Mouse (Mus musculus): ENCODE measurements around the gene Nemp2. TPM values are rescaled to one million over a fixed set of nuclear protein-coding genes. Genes with fewer than 3 reads are reported as not detected.

Gene Nemp2
- 8.1 and 9.1 TPM in 2 replicates for polyA plus RNA-seq (2016; fragmentation: Nextera tagmentation; extraction: Ambion mirVana)

- H3K27me3 ChIP-seq (replicated peaks), result no peaks in the 10 kb centered on the region
- no peaks in the 10 kb centered on the region for H3K9me3 ChIP-seq
- ATAC-seq (ENCODE audit: low FRiP score, low read depth), result peak; percentile 96
- under 1% methylated on average over 44 of the region's 44 CpGs for WGBS
- H3K36me3 ChIP-seq, result peaks cover 6% of the 10 kb centered on the region; the same call in 1 of the 2 replicates
- peak within 1 kb of the TSS; percentile 91 for H3K4me3 ChIP-seq
- H3K4me1 ChIP-seq, result peaks cover 7% of the 10 kb centered on the region; the same call in 1 of the 2 replicates
- H3K4me2 ChIP-seq (replicated peaks), result peak within 1 kb of the TSS; percentile 66
- H3K27ac ChIP-seq, result peak within 1 kb of the TSS; percentile 53
- peak within 1 kb of the TSS; percentile 85 for H3K9ac ChIP-seq
Observed at GRCm38 (mm10) chr1:52630248-52630936, at the start of gene Nemp2. Nemp2 (plus strand) TSS chr1:52630703.

DNA sequence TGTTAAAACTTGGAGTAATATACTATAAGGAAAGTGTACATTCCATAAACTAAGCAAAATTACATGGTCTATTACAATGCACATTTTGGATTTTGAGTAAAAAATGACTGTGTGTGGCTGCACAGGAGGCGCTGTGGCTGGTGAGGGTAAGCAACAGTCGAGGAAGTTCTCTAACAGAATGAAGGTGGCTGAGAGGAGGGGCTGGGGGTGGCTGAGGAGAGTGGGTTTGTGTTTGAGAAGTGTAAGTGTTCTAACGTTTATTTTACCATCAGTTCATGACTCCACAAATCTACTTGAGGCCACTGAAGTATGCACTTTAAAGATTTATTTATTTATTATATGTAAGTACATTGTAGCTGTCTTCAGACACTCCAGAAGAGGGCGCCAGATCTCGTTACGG, 48.8 kb upstream of the Nemp2 start:
- H3K9ac ChIP-seq, result no peak overlapping the region
- H3K4me2 ChIP-seq (replicated peaks), result no peak overlapping the region
- H3K4me3 ChIP-seq, result no peak overlapping the region
- no peaks in the 10 kb centered on the region for H3K27me3 ChIP-seq (replicated peaks)
- WGBS, result 79% methylated on average over 6 of the region's 6 CpGs
- no peaks in the 10 kb centered on the region for H3K36me3 ChIP-seq
- no peaks in the 10 kb centered on the region for H3K4me1 ChIP-seq
- H3K27ac ChIP-seq, result no peak overlapping the region
- H3K9me3 ChIP-seq, result no peaks in the 10 kb centered on the region
- no peak for ATAC-seq (ENCODE audit: low FRiP score, low read depth)

DNA sequence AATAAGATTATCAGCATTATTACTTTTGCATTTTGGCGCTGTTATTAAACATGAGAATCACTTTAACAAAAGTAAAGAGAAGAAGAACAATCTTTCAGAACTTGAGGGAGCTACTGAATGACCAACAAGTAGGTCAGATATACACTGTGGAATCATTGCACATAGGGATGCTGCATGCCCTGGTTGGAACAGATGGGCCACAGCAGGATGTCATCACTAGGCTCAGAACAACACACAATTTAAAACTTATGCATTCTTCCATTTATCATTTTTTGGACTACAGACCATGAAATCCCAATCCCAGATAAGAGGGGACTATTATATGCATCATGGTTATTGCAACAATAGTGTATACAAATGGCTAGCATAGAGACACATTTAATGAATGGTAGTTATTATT, 47.6 kb upstream of the Nemp2 start:
- Histone ChIP-seq H3K9me3 (no peaks in the 10 kb centered on the region), H3K4me2 (replicated peaks) (no peak overlapping the region), H3K27me3 (replicated peaks) (no peaks in the 10 kb centered on the region), H3K4me3 (no peak overlapping the region), H3K27ac (no peak overlapping the region), H3K9ac (no peak overlapping the region), H3K36me3 (no peaks in the 10 kb centered on the region), H3K4me1 (no peaks in the 10 kb centered on the region)
- ATAC-seq (ENCODE audit: low FRiP score, low read depth), result no peak
- WGBS, result 92% methylated on average over 1 of the region's 1 CpGs

- 43% methylated on average over 11 of the region's 11 CpGs for WGBS
- H3K4me2 ChIP-seq (replicated peaks), result no peak overlapping the region
Observed at GRCm38 (mm10) chr1:52596982-52597646, 33.4 kb upstream of the Nemp2 start.

DNA sequence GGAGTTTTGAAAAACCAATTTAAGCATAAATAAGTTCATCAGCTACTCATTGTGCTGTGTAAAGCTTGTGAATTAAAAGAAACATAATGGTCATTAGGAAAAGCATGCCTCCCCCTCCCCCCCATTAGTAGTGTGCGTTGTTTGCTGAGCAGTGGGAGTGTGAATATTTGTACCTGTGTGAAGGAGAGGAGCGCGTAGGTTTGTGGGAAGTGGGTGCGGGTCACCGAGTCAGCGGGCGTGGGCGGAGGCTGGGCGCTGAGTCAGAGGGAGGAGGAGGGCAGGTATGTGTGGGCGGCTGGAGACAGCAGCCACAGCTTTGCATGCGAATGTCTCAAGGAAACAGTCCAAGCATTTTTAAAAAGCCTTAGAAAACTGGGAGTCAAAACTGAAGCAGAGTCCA, 32.7 kb upstream of the Nemp2 start:
- H3K9ac ChIP-seq, result no peak overlapping the region
- no peaks in the 10 kb centered on the region for H3K9me3 ChIP-seq
- ATAC-seq (ENCODE audit: low FRiP score, low read depth), result peak; percentile 63
- no peak overlapping the region for H3K4me3 ChIP-seq
- no peak overlapping the region for H3K4me2 ChIP-seq (replicated peaks)
- no peak overlapping the region for H3K27ac ChIP-seq
- no peaks in the 10 kb centered on the region for H3K27me3 ChIP-seq (replicated peaks)
- peaks cover 5% of the 10 kb centered on the region; the same call in 1 of the 2 replicates for H3K4me1 ChIP-seq
- no peaks in the 10 kb centered on the region for H3K36me3 ChIP-seq
- 59% methylated on average over 11 of the region's 11 CpGs for WGBS

More at GRCm38 (mm10) chr1:52596982-52597646, 33.4 kb upstream of the Nemp2 start:
- Histone ChIP-seq H3K27ac (no peak overlapping the region), H3K36me3 (no peaks in the 10 kb centered on the region), H3K4me3 (no peak overlapping the region), H3K9ac (no peak overlapping the region), H3K9me3 (no peaks in the 10 kb centered on the region), H3K27me3 (replicated peaks) (no peaks in the 10 kb centered on the region), H3K4me1 (peaks cover 5% of the 10 kb centered on the region; the same call in 1 of the 2 replicates)
- ATAC-seq (ENCODE audit: low FRiP score, low read depth), result peak; percentile 86

- WGBS, result 66% methylated on average over 4 of the region's 4 CpGs
- no peak for ATAC-seq (ENCODE audit: low FRiP score, low read depth)
- Histone ChIP-seq H3K9me3 (no peaks in the 10 kb centered on the region), H3K4me1 (peaks cover 5% of the 10 kb centered on the region; the same call in 1 of the 2 replicates), H3K9ac (no peak overlapping the region), H3K4me3 (no peak overlapping the region), H3K27me3 (replicated peaks) (no peaks in the 10 kb centered on the region), H3K36me3 (no peaks in the 10 kb centered on the region), H3K27ac (no peak overlapping the region), H3K4me2 (replicated peaks) (no peak overlapping the region)
Observed at GRCm38 (mm10) chr1:52598361-52598760, 32.1 kb upstream of the Nemp2 start.

GRCm38 (mm10) chr1:52601496-52601895, 29.0 kb upstream of the Nemp2 start:
- H3K36me3 ChIP-seq, result no peaks in the 10 kb centered on the region
- ATAC-seq (ENCODE audit: low FRiP score, low read depth), result no peak
- 87% methylated on average over 3 of the region's 3 CpGs for WGBS

DNA sequence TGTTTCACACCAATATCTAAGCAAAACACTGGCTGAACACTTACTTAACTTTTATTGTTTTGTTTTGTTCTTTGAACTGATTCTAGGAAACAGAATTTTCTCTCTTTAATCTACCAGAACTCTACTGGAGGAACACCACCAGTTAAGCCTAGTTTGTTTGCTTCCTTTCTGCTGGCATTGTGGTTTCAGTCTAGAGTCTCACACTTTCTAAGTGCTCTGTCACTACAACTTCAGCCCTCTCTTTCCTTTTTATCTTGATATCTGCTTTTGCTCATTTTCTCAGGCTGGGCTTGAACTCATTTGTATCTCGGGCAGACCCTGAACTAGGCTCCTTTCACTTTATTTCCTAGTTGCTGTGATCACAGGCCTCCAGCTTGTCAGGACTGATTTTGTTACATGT, 22.8 kb upstream of the Nemp2 start:
- Histone ChIP-seq H3K4me2 (replicated peaks) (no peak overlapping the region), H3K9ac (no peak overlapping the region), H3K4me1 (no peaks in the 10 kb centered on the region), H3K9me3 (no peaks in the 10 kb centered on the region), H3K4me3 (no peak overlapping the region), H3K36me3 (no peaks in the 10 kb centered on the region), H3K27me3 (replicated peaks) (no peaks in the 10 kb centered on the region), H3K27ac (no peak overlapping the region)
- no peak for ATAC-seq (ENCODE audit: low FRiP score, low read depth)
- WGBS, result 88% methylated on average over 1 of the region's 1 CpGs

More at GRCm38 (mm10) chr1:52601496-52601895, 29.0 kb upstream of the Nemp2 start:
- Histone ChIP-seq H3K9me3 (no peaks in the 10 kb centered on the region), H3K27me3 (replicated peaks) (no peaks in the 10 kb centered on the region), H3K27ac (no peak overlapping the region), H3K4me2 (replicated peaks) (no peak overlapping the region), H3K9ac (no peak overlapping the region), H3K4me3 (no peak overlapping the region), H3K4me1 (peaks cover 5% of the 10 kb centered on the region; the same call in 1 of the 2 replicates)

- Histone ChIP-seq H3K4me1 (no peaks in the 10 kb centered on the region), H3K9ac (no peak overlapping the region), H3K36me3 (no peaks in the 10 kb centered on the region), H3K27ac (no peak overlapping the region), H3K4me3 (no peak overlapping the region), H3K9me3 (no peaks in the 10 kb centered on the region), H3K4me2 (replicated peaks) (no peak overlapping the region), H3K27me3 (replicated peaks) (no peaks in the 10 kb centered on the region)
- ATAC-seq (ENCODE audit: low FRiP score, low read depth), result no peak
- 90% methylated on average over 4 of the region's 4 CpGs for WGBS
Observed at GRCm38 (mm10) chr1:52608486-52608885, 22.0 kb upstream of the Nemp2 start.

DNA sequence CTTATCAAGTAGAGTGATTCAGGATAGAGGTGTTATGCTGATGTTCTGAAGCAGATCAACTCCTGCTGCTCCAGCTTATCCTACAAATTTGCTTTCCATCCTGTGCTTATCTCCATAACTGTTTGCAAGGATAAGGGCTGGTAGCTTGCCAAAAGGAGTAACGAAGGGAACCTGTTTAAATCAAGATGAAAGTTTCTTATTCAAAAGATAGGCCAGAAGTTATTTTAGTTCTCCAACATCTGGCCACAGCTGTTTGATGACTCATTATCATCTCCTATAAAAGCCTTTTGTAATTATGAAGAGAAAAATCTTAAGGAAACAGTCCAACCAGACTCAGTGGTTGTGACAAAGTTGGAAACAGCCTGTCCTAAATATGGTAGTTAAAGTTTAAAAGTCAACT, 12.3 kb upstream of the Nemp2 start:
- ATAC-seq (ENCODE audit: low FRiP score, low read depth), result no peak
- 89% methylated on average over 1 of the region's 1 CpGs for WGBS

DNA sequence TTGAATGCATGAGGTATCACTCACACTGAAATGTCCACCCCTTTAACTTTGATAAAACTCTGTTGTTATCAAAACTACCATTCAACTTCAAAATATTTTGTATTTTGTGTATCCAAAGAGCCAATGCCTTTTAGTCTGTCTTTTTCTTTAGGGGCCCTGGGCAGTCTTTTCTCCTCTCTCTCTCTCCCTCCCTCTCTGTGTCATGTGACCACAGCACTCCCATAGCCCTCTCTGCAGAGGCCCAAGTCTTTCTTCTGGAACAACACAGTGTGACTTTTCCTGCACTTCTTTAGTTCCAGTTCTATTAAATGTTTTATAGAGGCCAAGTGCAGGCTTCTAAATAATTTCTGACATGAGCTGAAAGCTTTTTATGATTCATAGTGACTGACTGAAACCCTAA, 10.1 kb upstream of the Nemp2 start:
- H3K36me3 ChIP-seq, result no peaks in the 10 kb centered on the region
- H3K4me3 ChIP-seq, result no peak overlapping the region
- H3K9me3 ChIP-seq, result no peaks in the 10 kb centered on the region
- ATAC-seq (ENCODE audit: low FRiP score, low read depth), result no peak
- no peak overlapping the region for H3K27ac ChIP-seq
- H3K4me2 ChIP-seq (replicated peaks), result no peak overlapping the region
- no peaks in the 10 kb centered on the region for H3K27me3 ChIP-seq (replicated peaks)
- H3K4me1 ChIP-seq, result no peaks in the 10 kb centered on the region
- no peak overlapping the region for H3K9ac ChIP-seq

More for the DNA sequence above, 12.3 kb upstream of the Nemp2 start:
- no peaks in the 10 kb centered on the region for H3K9me3 ChIP-seq
- no peaks in the 10 kb centered on the region for H3K36me3 ChIP-seq
- no peak overlapping the region for H3K4me3 ChIP-seq
- H3K27ac ChIP-seq, result no peak overlapping the region
- no peaks in the 10 kb centered on the region for H3K27me3 ChIP-seq (replicated peaks)
- H3K4me1 ChIP-seq, result no peaks in the 10 kb centered on the region
- H3K9ac ChIP-seq, result no peak overlapping the region
- no peak overlapping the region for H3K4me2 ChIP-seq (replicated peaks)

- no peaks in the 10 kb centered on the region for H3K27me3 ChIP-seq (replicated peaks)
- peak overlapping the region; percentile 91 for H3K4me3 ChIP-seq
- H3K4me1 ChIP-seq, result peaks cover 7% of the 10 kb centered on the region; the same call in 1 of the 2 replicates
- WGBS, result 1% methylated on average over 6 of the region's 6 CpGs
- H3K27ac ChIP-seq, result peak overlapping the region; percentile 53; the same call in 1 of the 2 replicates
- no peaks in the 10 kb centered on the region for H3K9me3 ChIP-seq
- ATAC-seq (ENCODE audit: low FRiP score, low read depth), result peak; percentile 82
- peak overlapping the region; percentile 85 for H3K9ac ChIP-seq
- H3K4me2 ChIP-seq (replicated peaks), result peak overlapping the region; percentile 66
- peaks cover 6% of the 10 kb centered on the region; the same call in 1 of the 2 replicates for H3K36me3 ChIP-seq
Observed at GRCm38 (mm10) chr1:52630937-52631299, 415 bp downstream of the Nemp2 start.

Measured in neural tube, embryonic 12.5 days (tissue).